Mouse (Mus musculus): ENCODE data around the gene Ildr2. TPM values are rescaled to one million over a fixed set of nuclear protein-coding genes. Genes with fewer than 3 reads are reported as not detected.

The Ildr2 gene
- total and polyA plus RNA-seq, 2 experiments from 2014 or later, result 5.9 to 25.8 TPM

DNA sequence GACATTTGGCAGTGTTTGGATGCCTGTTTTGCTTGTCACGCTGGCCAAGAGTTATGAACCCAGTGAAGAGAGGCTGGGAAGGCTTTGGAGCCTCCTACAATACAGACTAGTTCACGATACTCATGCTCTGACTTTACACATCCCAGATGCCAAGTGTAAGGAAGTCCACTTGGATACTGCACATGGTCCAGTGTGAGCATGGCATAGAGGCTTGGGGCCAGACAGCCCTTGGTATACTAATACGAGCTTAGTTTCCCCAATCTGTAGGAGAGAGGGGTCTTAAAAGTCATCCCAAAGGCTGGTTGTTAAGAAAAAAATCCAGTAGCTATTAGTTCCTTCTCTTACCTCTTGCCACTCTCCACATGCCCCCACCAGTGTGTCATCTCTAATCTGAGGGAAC, 27.9 kb downstream of the Ildr2 start:
- Histone ChIP-seq H3K36me3 (ENCODE audit: insufficient read depth, low read length) (no peaks in the 10 kb centered on the region), H3K27ac (peak overlapping the region; percentile 46), H3K4me2 (ENCODE audit: low read depth, low read length) (no peak overlapping the region), H3K9ac (replicated peaks; ENCODE audit: low read length) (no peak overlapping the region), H3K4me1 (ENCODE audit: insufficient read depth, low read length) (peaks cover 50% of the 10 kb centered on the region), H3K27me3 (ENCODE audit: insufficient read depth, low read length) (no peaks in the 10 kb centered on the region), H3K9me3 (ENCODE audit: low read length) (no peaks in the 10 kb centered on the region), H3K4me3 (ENCODE audit: low read length) (no peak overlapping the region)
- WGBS, result 30% methylated on average over 3 of the region's 3 CpGs
- DNase-seq (ENCODE audit: low spot score) (peak; percentile 25), ATAC-seq (no peak)
- TF ChIP-seq CTCF (IDR thresholded peaks at IDR 0.05; ENCODE audit: low read depth), result no peak

DNA sequence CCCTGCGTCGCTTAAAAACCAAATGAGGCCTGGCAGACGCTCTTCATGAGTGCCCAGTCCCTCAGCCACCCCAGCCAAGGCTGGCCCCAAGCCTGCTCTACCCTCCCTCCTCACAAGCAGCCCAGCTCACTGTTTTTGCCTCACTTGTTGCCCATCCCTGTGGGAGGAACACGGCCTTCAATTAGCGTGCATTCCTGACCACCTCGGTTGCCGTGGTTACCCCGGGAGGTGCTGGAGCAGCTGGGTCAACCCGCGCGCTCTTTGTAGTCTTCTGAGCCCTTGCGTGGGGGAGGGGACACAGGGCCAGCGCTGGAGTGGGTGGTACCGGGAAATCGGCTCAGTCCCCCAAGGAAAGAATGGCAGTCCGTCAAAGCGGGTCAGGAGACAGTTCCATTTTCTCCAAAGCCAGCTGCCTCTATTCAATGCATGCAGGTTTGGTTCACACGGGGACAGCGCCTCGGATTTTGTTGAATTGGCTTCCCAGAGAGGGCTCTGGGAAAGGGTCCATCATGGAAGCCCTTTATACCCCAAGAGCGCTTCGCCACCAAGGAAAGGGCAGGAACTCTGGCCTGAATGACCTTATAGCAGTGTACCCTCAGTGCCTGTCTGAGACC, 28.8 kb downstream of the Ildr2 start:
- Histone ChIP-seq H3K4me3 (ENCODE audit: low read length) (peak overlapping the region; percentile 21; the same call in 1 of the 2 replicates), H3K9me3 (ENCODE audit: low read length) (no peaks in the 10 kb centered on the region), H3K27ac (peak overlapping the region; percentile 46), H3K4me1 (ENCODE audit: insufficient read depth, low read length) (peaks cover 50% of the 10 kb centered on the region), H3K27me3 (ENCODE audit: insufficient read depth, low read length) (no peaks in the 10 kb centered on the region), H3K36me3 (ENCODE audit: insufficient read depth, low read length) (no peaks in the 10 kb centered on the region), H3K4me2 (ENCODE audit: low read depth, low read length) (peak overlapping the region; percentile 51), H3K9ac (replicated peaks; ENCODE audit: low read length) (no peak overlapping the region)
- no peak for TF ChIP-seq CTCF (IDR thresholded peaks at IDR 0.05; ENCODE audit: low read depth)
- peak; percentile 94 for DNase-seq (ENCODE audit: low spot score)
- ATAC-seq, result peak; percentile 93
- WGBS, result 5% methylated on average over 22 of the region's 22 CpGs

DNA sequence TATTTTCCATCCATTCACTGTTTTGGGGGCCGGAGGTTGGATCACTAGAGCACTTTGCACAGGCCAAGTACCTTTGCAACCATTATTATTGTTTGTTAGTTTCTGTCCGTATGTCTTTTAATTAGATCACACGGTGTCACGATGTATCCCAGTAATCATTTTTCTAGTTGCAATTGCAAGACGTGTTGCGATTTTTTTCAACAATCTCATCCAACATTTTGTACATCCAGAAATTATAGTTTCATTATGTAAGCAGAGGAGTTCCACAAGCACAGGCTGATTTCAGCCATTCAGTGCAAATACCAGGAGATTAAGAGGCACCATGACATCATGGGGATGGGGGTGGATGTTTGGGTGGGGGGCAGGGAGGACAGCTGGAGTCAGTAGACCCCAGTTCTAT, 29.5 kb downstream of the Ildr2 start:
- DNase-seq (ENCODE audit: low spot score), result no peak
- Histone ChIP-seq H3K9ac (replicated peaks; ENCODE audit: low read length) (no peak overlapping the region), H3K4me3 (ENCODE audit: low read length) (no peak overlapping the region), H3K36me3 (ENCODE audit: insufficient read depth, low read length) (no peaks in the 10 kb centered on the region), H3K27me3 (ENCODE audit: insufficient read depth, low read length) (no peaks in the 10 kb centered on the region), H3K4me1 (ENCODE audit: insufficient read depth, low read length) (peaks cover 50% of the 10 kb centered on the region), H3K4me2 (ENCODE audit: low read depth, low read length) (no peak overlapping the region), H3K9me3 (ENCODE audit: low read length) (no peaks in the 10 kb centered on the region), H3K27ac (peak overlapping the region; percentile 46; the same call in 1 of the 2 replicates)
- 50% methylated on average over 6 of the region's 6 CpGs for WGBS
- no peak for ATAC-seq
- TF ChIP-seq CTCF (IDR thresholded peaks at IDR 0.05; ENCODE audit: low read depth), result no peak

DNA sequence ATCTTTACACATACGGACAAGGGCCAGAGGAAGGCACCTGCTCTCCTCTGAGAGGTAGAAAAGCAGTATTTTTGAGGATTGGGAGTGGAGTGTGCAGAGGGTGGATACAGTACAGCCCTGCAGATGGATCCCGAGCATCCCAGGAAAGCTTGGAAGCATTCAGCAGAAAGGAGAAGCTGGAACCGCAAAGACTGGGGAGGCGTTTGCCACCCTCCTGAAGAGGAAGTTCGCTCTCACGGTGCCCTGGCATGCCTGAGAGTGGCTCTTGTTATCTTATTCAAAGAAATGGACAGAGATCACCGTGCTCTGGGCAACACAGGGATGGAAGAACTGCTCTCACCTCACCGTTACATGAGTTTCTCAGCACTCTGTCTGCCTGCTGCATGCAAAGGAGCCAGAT, 30.5 kb downstream of the Ildr2 start:
- Histone ChIP-seq H3K27me3 (ENCODE audit: insufficient read depth, low read length) (no peaks in the 10 kb centered on the region), H3K9ac (replicated peaks; ENCODE audit: low read length) (no peak overlapping the region), H3K36me3 (ENCODE audit: insufficient read depth, low read length) (no peaks in the 10 kb centered on the region), H3K4me3 (ENCODE audit: low read length) (no peak overlapping the region), H3K27ac (0 out of 2 replicates have a peak overlapping the region, but pooled peaks have one; percentile 2), H3K4me1 (ENCODE audit: insufficient read depth, low read length) (peaks cover 46% of the 10 kb centered on the region), H3K4me2 (ENCODE audit: low read depth, low read length) (no peak overlapping the region), H3K9me3 (ENCODE audit: low read length) (no peaks in the 10 kb centered on the region)
- 41% methylated on average over 8 of the region's 8 CpGs for WGBS
- no peak for DNase-seq (ENCODE audit: low spot score)
- TF ChIP-seq CTCF (IDR thresholded peaks at IDR 0.05; ENCODE audit: low read depth), result no peak
- ATAC-seq, result no peak

DNA sequence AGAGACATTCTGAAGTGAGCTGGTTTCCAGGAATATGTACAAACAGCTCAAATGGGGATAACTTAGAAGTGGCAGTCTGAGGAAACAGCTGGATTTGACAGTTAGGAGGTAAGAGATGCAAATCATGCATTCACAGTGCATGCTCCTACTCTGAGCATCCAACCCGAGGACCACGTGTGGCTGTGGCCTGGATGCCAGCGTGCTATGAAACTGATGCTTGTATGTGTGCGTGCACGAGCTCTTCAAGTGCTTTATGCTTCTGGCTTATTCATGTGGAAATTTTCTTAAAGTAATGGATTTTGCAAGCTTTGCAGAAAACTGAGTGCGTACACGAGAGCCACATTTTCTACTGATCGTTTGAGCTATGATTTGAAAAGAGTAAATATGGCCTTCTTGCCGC, 32.3 kb downstream of the Ildr2 start:
- 60% methylated on average over 9 of the region's 9 CpGs for WGBS
- H3K27me3 ChIP-seq (ENCODE audit: insufficient read depth, low read length), result no peaks in the 10 kb centered on the region
- no peaks in the 10 kb centered on the region for H3K9me3 ChIP-seq (ENCODE audit: low read length)
- no peak overlapping the region for H3K4me2 ChIP-seq (ENCODE audit: low read depth, low read length)
- H3K4me3 ChIP-seq (ENCODE audit: low read length), result no peak overlapping the region
- no peak overlapping the region for H3K9ac ChIP-seq (replicated peaks; ENCODE audit: low read length)
- H3K4me1 ChIP-seq (ENCODE audit: insufficient read depth, low read length), result peaks cover 34% of the 10 kb centered on the region
- no peaks in the 10 kb centered on the region for H3K36me3 ChIP-seq (ENCODE audit: insufficient read depth, low read length)
- ATAC-seq, result no peak
- TF ChIP-seq CTCF (IDR thresholded peaks at IDR 0.05; ENCODE audit: low read depth), result no peak
- DNase-seq (ENCODE audit: low spot score), result no peak
- H3K27ac ChIP-seq, result no peak overlapping the region

DNA sequence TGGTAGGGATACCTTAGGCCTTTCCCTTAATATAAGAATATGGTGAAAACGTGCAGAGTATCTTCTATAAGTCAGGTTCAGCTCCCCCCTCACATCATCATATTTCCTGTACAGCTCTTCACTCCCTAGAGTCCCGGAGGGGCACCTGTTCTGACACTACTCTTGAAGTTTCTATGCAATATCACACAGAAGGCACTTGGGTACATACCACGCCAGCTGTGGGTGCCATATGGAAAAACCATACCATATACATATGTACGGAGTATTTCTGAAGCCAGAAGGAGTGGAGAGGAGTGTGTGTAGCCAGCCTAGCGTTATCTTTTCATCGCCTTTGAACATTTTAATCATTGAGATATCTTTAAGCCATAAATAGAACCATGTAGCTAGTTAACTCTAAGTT, 36.6 kb downstream of the Ildr2 start:
- WGBS, result 91% methylated on average over 6 of the region's 6 CpGs
- no peaks in the 10 kb centered on the region for H3K4me1 ChIP-seq (ENCODE audit: insufficient read depth, low read length)

DNA sequence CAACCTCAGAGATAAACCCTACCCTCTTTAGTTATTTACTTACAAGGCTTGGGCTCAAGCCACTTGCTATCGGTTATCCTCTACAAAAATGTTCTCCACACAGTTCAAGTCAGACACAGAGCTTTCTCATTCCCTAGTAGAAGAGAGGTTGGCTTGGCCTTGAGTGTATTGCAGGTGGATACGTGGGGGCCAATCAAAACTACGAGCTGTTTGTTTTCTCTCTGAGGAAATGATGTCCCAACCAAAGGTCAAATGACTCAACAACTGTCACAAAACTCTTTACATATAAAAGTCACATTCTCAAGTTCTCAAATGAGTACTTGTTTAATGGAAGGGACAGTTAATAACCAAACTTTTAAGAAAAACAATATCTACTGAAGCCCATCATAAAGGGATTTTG, 39.1 kb downstream of the Ildr2 start:
- DNase-seq (ENCODE audit: low spot score), result no peak
- H3K4me2 ChIP-seq (ENCODE audit: low read depth, low read length), result no peak overlapping the region
- no peak overlapping the region for H3K4me3 ChIP-seq (ENCODE audit: low read length)
- WGBS, result 92% methylated on average over 3 of the region's 3 CpGs
- ATAC-seq, result no peak
- H3K9me3 ChIP-seq (ENCODE audit: low read length), result no peaks in the 10 kb centered on the region
- H3K4me1 ChIP-seq (ENCODE audit: insufficient read depth, low read length), result no peaks in the 10 kb centered on the region
- H3K9ac ChIP-seq (replicated peaks; ENCODE audit: low read length), result no peak overlapping the region
- H3K36me3 ChIP-seq (ENCODE audit: insufficient read depth, low read length), result no peaks in the 10 kb centered on the region
- TF ChIP-seq CTCF (IDR thresholded peaks at IDR 0.05; ENCODE audit: low read depth), result no peak
- no peaks in the 10 kb centered on the region for H3K27me3 ChIP-seq (ENCODE audit: insufficient read depth, low read length)
- H3K27ac ChIP-seq, result no peak overlapping the region

More for the DNA sequence above, 36.6 kb downstream of the Ildr2 start:
- H3K9ac ChIP-seq (replicated peaks; ENCODE audit: low read length), result no peak overlapping the region
- H3K36me3 ChIP-seq (ENCODE audit: insufficient read depth, low read length), result no peaks in the 10 kb centered on the region
- H3K9me3 ChIP-seq (ENCODE audit: low read length), result no peaks in the 10 kb centered on the region
- H3K4me3 ChIP-seq (ENCODE audit: low read length), result no peak overlapping the region
- no peak overlapping the region for H3K27ac ChIP-seq
- ATAC-seq (no peak), DNase-seq (ENCODE audit: low spot score) (no peak)
- no peaks in the 10 kb centered on the region for H3K27me3 ChIP-seq (ENCODE audit: insufficient read depth, low read length)
- no peak for TF ChIP-seq CTCF (IDR thresholded peaks at IDR 0.05; ENCODE audit: low read depth)
- H3K4me2 ChIP-seq (ENCODE audit: low read depth, low read length), result no peak overlapping the region

Measured in hindbrain, postnatal 0 days (tissue).